Mouse (Mus musculus) cerebellum, adult 9-11 months (tissue): ENCODE measurements around the gene Olfr484.
"Not testable (repeated sequence)": the region's sequence is repeated elsewhere in the genome, so short reads cannot be mapped to it uniquely, and the experiment has no call there.

Source experiments
- DNase-seq: peaks from one replicate; pipeline ENCODE4 v3.0.0; 2022

The Olfr484 gene

DNA sequence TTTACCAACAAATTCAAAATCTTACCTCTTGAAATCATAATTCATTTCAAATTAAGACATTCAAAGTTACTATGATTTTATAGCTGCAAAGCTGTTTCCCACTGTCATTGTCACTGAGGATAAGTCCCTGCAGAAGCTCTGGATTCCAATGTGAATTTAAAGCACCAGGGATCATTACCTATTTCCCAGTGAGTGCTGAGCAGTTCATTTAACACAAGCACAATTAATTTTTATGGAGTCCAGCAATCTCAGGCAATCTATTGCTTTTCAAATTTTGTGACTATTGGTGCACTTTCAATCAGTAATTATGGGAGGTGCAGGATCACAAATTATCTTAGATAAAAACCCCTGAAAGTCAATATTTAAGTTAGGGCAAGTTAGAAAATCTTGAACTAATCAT is at the start of gene Olfr484:
Gene Olfr484, minus strand, starts transcription at position 101 of the 400 bp plus-strand sequence.
- no peak for DNase-seq

DNA sequence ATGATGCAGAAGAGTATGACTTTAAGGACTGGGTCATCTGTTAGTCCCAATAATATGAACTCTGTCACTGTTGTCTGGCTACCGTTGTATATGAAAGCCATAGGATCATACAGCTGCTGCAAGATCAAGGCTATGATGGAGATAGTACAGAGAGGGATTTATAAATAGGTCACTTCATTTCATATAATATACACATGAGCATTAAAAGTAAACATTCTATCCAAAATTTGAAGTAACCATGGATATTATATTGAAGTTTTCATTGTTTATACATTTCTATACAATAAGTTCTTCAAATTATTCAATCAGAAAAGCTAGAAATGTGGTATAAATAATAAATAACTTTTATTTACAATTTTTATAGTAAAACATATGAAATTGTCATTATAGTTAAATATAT is 45.4 kb upstream of the Olfr484 start, which contains the start of gene Olfr486:
Gene Olfr486, minus strand, starts transcription at position 101 of the 400 bp plus-strand sequence.
- not testable (repeated sequence) for DNase-seq

DNA sequence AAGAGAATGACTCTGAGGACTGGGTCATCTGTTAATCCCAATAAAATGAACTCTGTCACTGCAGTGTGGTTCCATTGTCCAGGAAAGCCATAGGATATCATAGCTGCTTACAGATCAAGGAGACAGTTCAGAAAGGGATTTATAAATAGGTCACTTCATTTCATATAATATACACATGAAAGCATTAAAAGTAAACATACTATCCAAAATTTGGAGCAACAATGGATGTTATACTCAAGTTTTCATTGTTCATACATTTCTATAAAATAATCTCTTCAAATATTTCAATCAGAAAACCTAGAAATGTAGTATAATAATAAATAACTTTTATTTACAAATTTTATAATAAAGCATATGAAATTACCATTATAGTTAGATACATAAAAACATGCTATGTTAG is 32.5 kb upstream of the Olfr484 start, which contains the start of gene Olfr485:
Gene Olfr485, minus strand, starts transcription at position 101 of the 400 bp plus-strand sequence.
- DNase-seq: no peak

DNA sequence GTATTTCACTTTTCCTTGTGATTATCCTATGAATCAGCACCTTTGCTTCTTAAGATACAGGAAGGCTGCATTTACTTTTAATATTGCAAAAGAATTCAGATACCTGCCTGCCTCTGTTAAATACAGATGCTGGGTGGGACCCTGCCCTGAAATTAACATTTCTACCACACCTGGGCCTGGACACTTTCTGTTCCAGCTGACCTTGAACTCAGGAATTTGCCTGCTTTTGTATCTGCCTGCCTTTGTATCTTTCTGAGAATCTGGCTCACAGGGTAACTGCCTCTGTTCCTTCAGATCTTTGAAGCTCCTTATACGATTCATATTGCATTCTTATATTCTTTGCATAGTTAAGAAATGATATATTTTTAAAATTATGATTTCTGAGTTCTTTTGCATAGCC is 5.8 kb downstream of the Olfr484 start:
- no peak for DNase-seq

DNA sequence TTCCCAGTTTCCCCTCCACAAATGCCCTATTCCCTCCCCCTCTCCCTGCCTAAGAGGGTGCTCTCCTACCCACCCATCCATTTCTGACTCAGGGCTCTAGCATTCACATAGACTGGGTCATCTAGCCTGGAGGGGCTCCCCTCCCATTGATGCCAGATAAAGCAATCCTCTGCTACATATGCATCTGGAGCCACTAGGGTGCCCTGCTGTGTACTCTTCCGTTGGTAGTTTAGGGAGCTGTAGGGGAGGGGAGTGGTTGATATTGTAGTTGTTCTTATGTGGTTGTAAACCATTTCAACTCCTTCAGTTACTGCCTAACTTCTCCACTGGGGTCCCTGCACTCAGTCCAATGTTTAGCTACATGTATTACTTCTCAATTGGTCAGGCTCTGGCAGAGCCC is 6.6 kb downstream of the Olfr484 start:
- DNase-seq: no peak

DNA sequence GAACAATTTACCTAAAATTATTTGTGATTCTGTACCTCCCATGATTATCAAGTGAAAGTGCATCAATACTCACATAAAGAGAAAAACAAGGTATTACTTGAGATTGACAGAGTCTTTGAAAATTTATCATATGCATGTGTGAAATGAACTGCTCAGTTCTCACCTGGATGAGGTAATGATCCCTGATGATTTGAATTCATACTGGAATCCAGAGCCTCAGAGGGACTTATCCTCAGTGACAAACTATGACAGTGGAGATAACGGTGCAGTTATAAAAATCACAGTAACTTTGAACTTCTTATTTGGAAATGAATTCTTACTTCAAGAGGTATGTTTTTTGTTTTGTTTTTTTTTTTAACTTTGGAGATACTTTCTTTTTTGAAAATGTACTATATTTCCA is 26.7 kb downstream of the Olfr484 start, which contains the start of gene Olfr483:
Gene Olfr483, plus strand, starts transcription at position 301 of the 400 bp plus-strand sequence.
- DNase-seq: no peak

DNA sequence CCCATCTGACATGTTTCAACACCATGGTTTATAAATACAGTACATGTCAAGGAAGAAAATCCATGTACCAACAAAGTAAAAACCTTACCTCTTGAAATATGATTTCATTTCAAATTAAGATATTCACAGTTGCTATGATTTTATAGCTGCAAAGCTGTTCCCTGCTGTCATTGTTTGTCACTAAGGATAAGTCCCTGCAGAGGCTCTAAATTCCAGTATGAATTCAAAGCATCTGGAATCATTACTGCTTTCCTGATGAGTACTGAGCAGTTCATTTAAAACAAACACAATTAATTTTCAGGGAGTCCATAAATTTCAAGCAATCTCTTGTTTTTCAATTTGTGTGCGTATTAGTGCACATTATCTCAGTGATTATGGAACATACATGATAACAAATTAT is 29.8 kb downstream of the Olfr484 start, which contains the start of gene Olfr482:
Gene Olfr482, minus strand, starts transcription at position 101 of the 400 bp plus-strand sequence.
- DNase-seq: no peak

DNA sequence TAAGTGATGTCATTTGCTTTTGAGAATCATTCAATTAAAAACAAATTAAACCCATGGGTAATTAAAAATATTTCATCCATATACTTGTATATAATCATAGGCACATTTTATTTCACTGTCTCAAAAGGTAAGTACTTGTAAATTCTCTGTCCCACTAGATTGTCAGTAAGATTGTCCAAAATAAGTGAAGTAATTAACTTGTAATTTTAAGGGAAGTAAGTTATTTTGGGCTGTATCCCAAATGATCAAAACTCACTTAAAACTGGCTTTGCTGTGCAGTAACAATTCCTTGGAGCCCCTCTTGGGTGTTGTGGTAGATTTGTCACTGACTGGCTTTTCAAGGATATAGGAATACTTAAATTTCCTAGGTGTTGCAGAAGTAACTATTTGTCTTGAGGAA is 47.7 kb downstream of the Olfr484 start, which contains the start of gene Olfr481:
Gene Olfr481, plus strand, starts transcription at position 301 of the 400 bp plus-strand sequence.
- DNase-seq: no peak
